Mouse (Mus musculus) ES-Bruce4 (cell line): ENCODE measurements around the gene Hfm1. TPM values are rescaled to one million over a fixed set of nuclear protein-coding genes. Genes with fewer than 3 reads are reported as not detected.

Experiments used
- H3K27ac ChIP-seq: 2 replicates; pipeline ENCODE4 v1.5.1; 2012; ENCODE audit warnings: low read length, inconsistent platforms; ENCODE audit not compliant: insufficient read depth
- H3K27me3 ChIP-seq: 2 replicates; pipeline ENCODE4 v1.6.1; 2012; ENCODE audit warnings: mild to moderate bottlenecking, low read length, inconsistent platforms; ENCODE audit not compliant: control insufficient read depth, poor library complexity, insufficient read depth, severe bottlenecking
- H3K36me3 ChIP-seq: 2 replicates; pipeline ENCODE4 v1.6.1; 2012; ENCODE audit warnings: inconsistent platforms, mild to moderate bottlenecking, low read length, moderate library complexity; ENCODE audit not compliant: control insufficient read depth, poor library complexity, insufficient read depth, severe bottlenecking
- H3K4me1 ChIP-seq: one replicate; pipeline ENCODE4 v1.8.1; 2011; ENCODE audit warnings: low read length; ENCODE audit not compliant: control insufficient read depth, insufficient read depth
- H3K4me3 ChIP-seq: 2 replicates; pipeline ENCODE4 v1.5.1; 2011; ENCODE audit warnings: low read depth, mild to moderate bottlenecking, low read length
- H3K9ac ChIP-seq: 2 replicates; pipeline ENCODE4 v1.6.1; 2012; ENCODE audit warnings: low read depth, mild to moderate bottlenecking, inconsistent platforms; ENCODE audit not compliant: poor library complexity, severe bottlenecking
- H3K9me3 ChIP-seq: replicated peaks from 2 replicates; pipeline ENCODE4 v1.6.1; 2012; ENCODE audit warnings: mild to moderate bottlenecking, low read length, inconsistent platforms; ENCODE audit not compliant: control insufficient read depth, poor library complexity, insufficient read depth, severe bottlenecking
- CTCF ChIP-seq: IDR thresholded peaks from one replicate; pipeline ENCODE4 v1.8.1; 2011; ENCODE audit warnings: low read depth, low read length
- EP300 ChIP-seq: IDR thresholded peaks from 2 replicates; pipeline ENCODE4 v1.6.1; 2011; ENCODE audit warnings: low read depth, low read length; ENCODE audit not compliant: insufficient read depth
- POLR2A ChIP-seq: IDR thresholded peaks from one replicate; pipeline ENCODE4 v1.8.1; 2011; ENCODE audit warnings: low read length; ENCODE audit not compliant: insufficient read depth
- polyA plus RNA-seq: library from polyadenylated mRNA; stranded (reverse); fragments of >200 nt; gene quantifications from 2 replicates; pipeline ENCODE4 v1.2.4, GENCODE M21; 2011; ENCODE audit warnings: low read depth; ENCODE audit not compliant: missing spikeins, insufficient read depth, insufficient read length

Gene Hfm1
- polyA plus RNA-seq, 1 experiment: 2.8 TPM

GRCm38 (mm10) chr5:106819630-106820029, 106.5 kb downstream of the Hfm1 start:
- H3K27ac ChIP-seq: no peak overlapping the region
- H3K9ac ChIP-seq: no peak overlapping the region
- H3K9me3 ChIP-seq: no peaks in the 10 kb centered on the region
- no peaks in the 10 kb centered on the region; the same call in 1 of the 2 replicates for H3K27me3 ChIP-seq
- TF ChIP-seq EP300: no peak
- H3K36me3 ChIP-seq: no peaks in the 10 kb centered on the region
- no peaks in the 10 kb centered on the region for H3K4me1 ChIP-seq
- H3K4me3 ChIP-seq: no peak overlapping the region

- Histone ChIP-seq H3K36me3 (no peaks in the 10 kb centered on the region), H3K9ac (no peak overlapping the region), H3K27ac (no peak overlapping the region), H3K4me1 (no peaks in the 10 kb centered on the region), H3K9me3 (no peaks in the 10 kb centered on the region; the same call in 1 of the 2 replicates), H3K4me3 (no peak overlapping the region), H3K27me3 (no peaks in the 10 kb centered on the region; the same call in 1 of the 2 replicates)
- TF ChIP-seq POLR2A (no peak), EP300 (no peak), CTCF (no peak)
Measured at GRCm38 (mm10) chr5:106815923-106816654, 110.0 kb downstream of the Hfm1 start.

- H3K9ac ChIP-seq: no peak overlapping the region
- H3K27me3 ChIP-seq: no peaks in the 10 kb centered on the region; the same call in 1 of the 2 replicates
- no peak overlapping the region for H3K4me3 ChIP-seq
- TF ChIP-seq POLR2A (no peak), EP300 (no peak), CTCF (no peak)
- no peaks in the 10 kb centered on the region for H3K4me1 ChIP-seq
- H3K9me3 ChIP-seq: no peaks in the 10 kb centered on the region; the same call in 1 of the 2 replicates
- H3K27ac ChIP-seq: no peak overlapping the region
- no peaks in the 10 kb centered on the region for H3K36me3 ChIP-seq
Measured at GRCm38 (mm10) chr5:106814611-106815010, 111.5 kb downstream of the Hfm1 start.

DNA sequence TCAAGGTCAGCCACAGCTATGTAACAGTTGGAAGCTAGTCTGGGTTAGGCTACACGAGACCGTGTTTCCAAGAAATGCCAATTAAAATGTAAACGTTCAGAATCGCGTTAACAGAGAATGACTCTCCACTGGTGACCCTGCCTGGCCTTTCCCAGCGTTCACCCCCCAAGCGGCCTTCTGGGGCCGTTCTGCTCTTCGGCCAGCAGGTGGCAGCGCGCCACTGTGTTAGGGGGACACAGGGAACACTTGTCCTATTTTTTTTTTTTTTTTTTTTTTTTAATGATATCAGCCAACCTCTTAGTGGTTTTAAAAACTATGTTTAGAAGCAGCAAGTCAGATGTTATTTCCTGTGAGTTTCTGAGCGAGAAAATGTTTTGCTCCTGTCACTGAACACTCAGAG, 123.0 kb downstream of the Hfm1 start:
- Histone ChIP-seq H3K9ac (no peak overlapping the region), H3K9me3 (no peaks in the 10 kb centered on the region), H3K27me3 (no peaks in the 10 kb centered on the region), H3K36me3 (no peaks in the 10 kb centered on the region), H3K27ac (no peak overlapping the region), H3K4me1 (peaks cover 2% of the 10 kb centered on the region), H3K4me3 (no peak overlapping the region)
- TF ChIP-seq EP300 (no peak), POLR2A (no peak), CTCF (peak; percentile 67)

DNA sequence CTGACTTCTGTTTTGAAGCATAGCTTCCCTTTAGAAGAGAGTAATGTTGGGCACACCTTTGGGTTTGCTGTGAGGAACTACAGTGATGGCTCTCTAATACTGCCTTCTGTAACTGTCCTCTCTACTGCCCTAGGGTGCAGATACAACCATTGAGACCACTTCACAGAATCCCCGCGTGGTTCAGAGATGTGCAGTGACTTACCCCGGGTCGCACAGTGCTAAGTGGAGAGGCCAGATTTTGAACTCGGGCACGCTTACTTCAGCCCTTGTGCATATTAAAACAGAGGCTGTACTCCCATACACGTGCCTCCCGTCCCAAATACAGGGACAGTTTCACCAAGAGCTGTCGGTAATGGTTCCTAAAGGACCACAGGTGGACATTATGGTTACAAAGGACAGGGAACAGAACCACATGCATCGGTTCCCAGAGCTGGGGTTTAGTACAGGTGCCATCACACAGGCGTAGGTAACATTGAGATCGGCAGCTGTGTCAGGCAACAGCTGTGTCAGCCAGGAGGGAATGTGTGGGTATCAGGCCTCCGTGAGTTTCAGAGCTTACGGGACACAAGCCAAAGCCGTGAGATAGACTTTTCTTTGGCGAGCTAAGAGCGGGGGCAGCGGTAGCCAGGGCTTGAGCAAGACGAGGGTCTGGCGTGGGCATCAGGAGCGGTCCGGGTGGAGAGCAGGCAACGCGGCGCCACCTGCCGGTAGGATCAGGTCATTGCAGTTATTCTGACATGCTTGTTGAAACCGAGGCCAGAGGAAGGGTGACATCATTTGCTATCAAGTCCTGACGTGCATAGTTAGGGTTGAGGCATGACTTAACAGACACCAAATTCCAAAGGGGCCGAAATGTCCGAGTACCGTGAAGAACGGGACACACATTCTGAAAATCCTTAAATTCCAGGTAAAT, 124.0 kb downstream of the Hfm1 start:
- Histone ChIP-seq H3K4me1 (peaks cover 2% of the 10 kb centered on the region), H3K4me3 (peak overlapping the region; percentile 18; the same call in 1 of the 2 replicates), H3K36me3 (no peaks in the 10 kb centered on the region), H3K9ac (no peak overlapping the region), H3K9me3 (no peaks in the 10 kb centered on the region), H3K27ac (no peak overlapping the region), H3K27me3 (no peaks in the 10 kb centered on the region)
- peak; percentile 98 for TF ChIP-seq CTCF
- no peak for TF ChIP-seq EP300
- TF ChIP-seq POLR2A: no peak
